Mouse (Mus musculus) c-Kit-positive CD71-positive TER-119-positive erythroid progenitor cells, embryonic 14.5 days (primary cell): ENCODE results near the gene Zfhx3.

Experiments used
- DNase-seq: peaks from one replicate; pipeline ENCODE4 v3.0.0-alpha.2; 2013; ENCODE audit warnings: low spot score

The Zfhx3 gene

GRCm38 (mm10) chr8:108362421-108362820 lies 420.0 kb downstream of the Zfhx3 start:
- DNase-seq, result no peak

GRCm38 (mm10) chr8:108363435-108363834 lies 421.0 kb downstream of the Zfhx3 start:
- no peak for DNase-seq

DNA sequence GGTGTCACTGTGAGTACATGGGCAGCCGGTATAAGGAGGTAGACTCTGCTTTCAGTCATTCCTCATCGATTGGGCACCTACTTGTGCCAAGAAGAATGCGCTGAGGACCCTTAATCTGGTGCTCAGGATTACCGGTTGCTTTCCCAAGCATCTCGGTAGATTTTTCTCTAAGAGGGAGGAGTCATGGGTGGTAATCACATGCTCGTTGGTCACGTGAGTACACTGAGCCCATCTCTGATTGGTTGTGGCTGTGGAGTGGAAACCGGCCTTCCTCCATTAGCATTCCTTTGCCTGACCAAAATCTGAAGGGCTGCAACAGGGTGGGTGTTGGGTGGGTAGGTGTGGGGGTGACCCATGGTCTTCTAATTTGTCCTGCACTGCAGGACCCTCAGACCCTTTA lies 421.4 kb downstream of the Zfhx3 start:
- no peak for DNase-seq

DNA sequence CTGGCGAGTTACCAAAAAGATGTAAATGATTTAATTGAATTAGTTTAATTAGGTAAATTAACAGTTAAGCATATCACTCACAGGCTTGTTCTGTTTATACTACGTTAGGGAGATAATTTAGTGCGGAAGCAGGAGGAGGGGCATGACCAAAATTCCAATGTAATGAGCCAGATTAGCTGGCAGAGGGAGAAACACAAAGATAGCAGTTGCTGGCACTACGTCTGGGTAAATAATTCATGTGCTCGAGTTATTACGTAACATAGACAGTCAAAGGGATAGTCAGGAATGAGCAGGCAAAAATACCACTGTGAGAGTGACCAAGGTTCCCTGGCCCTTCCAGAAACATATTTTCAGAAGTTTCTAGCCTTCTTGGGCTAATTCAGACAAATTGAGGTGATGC lies 426.6 kb downstream of the Zfhx3 start:
- no peak for DNase-seq

GRCm38 (mm10) chr8:108370731-108371130 lies 428.3 kb downstream of the Zfhx3 start:
- no peak for DNase-seq

DNA sequence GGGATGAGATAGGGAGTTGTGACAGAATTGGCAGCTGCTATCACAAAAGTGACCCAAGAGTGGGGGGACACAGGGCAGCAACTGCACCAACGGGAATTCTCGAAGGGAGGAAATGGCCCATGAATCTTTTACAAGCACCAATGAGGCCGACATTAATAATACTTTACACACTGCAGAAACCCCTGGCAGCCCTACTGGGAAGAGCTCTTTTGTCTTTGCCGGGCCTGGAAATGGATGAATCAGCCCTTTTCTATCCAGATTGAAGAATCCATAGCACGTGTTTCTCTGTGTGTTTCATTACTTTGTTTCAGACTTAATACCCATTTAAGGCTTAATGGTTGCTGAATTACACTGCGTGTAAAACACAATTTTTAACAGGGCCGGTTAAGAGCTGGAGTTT lies 430.6 kb downstream of the Zfhx3 start:
- DNase-seq, result no peak

GRCm38 (mm10) chr8:108378036-108378435 lies 435.6 kb downstream of the Zfhx3 start:
- no peak for DNase-seq

DNA sequence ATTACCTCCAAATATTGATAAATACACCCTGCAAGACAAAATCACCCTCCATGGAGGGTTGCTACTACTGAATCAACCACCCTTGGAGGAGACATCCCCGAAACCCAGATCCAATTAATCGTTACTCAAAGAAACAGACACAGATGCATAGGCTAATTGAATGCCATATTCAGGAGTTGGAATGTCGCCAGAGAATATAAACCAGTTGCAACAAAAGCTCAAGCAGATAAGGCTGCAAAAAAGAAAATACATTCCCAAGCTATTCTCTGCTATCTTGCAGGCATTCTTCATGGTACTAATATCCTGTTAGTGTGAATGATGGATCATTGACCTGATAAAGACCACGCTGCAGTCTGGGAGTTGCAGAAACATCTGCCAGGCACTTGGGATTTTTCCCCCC lies 440.7 kb downstream of the Zfhx3 start:
- DNase-seq, result no peak

GRCm38 (mm10) chr8:108387160-108387912 lies 444.9 kb downstream of the Zfhx3 start:
- no peak for DNase-seq

GRCm38 (mm10) chr8:108387913-108388274 lies 445.4 kb downstream of the Zfhx3 start:
- no peak for DNase-seq

DNA sequence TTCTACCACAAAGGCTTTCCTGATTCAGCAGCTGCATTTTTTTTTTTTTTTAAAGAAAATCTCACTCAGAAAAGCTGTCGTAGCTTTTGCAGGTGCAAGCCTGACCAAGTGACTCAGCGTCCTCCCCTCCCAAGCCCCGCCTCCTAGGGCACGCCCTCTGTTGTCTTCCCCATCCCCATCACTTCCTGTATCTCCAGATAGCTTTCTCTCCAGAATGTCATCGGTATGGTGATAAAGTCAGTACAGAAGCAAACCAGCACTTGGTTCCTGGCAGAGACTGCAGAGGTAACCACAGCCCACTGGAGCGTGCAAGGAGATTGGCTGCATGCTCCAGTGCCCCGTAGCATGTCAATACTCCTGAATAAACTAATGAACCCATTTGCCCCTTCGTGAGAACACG lies 450.5 kb downstream of the Zfhx3 start:
- DNase-seq, result peak; percentile 4

DNA sequence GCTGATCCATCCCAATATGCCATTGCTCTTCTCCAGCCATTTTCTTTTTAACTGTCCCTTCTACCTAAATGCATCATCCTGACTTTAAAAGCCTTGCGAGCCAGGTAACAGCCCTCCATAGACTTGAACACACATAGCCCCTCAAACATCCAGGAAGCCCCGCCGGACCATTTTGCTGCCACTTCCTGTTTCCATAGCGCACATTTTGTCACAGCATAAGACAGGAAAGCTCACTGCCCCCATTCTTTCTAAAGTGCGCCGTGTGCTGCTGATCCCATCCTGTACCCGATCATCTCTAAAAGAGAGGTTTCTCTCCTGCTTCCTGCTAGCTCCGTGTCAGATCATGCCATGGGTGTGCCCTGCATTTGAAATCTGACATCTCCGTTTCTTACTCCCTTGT lies 459.7 kb downstream of the Zfhx3 start:
- no peak for DNase-seq

- no peak for DNase-seq
These were observed 464.5 kb downstream of the Zfhx3 start for GRCm38 (mm10) chr8:108406716-108407494.

- DNase-seq, result no peak
These were observed 476.9 kb downstream of the Zfhx3 start for GRCm38 (mm10) chr8:108419162-108419844.

DNA sequence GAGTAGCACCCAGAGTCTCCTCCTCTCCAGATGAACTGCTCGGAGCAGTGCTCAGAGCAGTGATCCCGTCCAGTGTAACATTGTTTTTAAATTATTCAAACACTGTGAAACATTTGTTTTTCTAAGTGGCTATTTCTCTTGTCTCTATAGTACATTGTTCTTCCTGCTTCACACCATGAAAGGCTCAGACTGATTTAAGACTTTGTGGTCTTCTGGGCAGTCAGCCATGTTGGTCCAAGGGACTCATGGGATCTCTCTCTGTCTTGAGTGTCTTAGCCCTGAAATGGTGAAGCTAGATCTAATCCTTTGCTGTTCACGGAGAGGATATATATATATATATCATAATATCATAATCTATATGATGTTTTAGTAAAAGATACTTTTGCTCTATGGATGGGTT lies 480.1 kb downstream of the Zfhx3 start:
- no peak for DNase-seq

- DNase-seq, result no peak
These were observed 481.9 kb downstream of the Zfhx3 start for GRCm38 (mm10) chr8:108424337-108424736.

DNA sequence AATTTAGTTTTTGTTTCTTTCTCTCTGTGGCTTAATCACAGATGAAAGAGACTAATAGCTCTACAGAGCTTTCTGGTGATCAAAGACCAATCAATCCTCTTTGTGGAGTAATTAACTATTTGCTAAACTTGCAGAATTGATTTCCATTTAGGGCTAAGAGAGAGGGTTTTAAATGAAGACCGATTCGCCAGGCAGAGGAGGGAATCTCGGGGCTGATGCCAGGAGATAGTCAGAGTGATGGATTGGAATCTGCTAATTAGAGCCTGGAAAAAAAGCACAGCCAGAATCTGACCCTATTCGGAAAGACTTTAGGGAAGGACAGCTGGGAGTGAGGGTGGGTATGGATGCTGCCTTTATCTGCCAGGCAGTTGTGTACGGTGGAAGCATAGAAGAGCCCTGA lies 490.9 kb downstream of the Zfhx3 start:
- no peak for DNase-seq

DNA sequence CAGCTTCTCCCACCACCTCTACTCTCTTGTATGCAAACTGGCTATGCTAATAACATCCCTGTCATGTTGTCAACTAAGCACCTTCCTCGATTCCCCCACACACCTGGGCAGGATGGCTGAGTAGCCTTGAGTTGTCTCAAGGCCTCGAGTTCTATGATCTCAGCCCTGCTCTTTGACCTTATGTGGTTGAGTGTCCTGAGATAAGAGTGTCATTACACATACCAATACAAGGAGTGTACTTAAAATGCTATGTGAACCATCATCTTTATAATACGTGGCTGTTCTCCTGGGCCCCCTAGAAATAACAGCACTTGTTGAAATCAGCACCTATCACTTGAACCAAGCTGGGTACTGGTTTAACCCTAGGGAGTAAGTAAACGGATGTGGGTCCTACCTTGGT lies 492.1 kb downstream of the Zfhx3 start:
- DNase-seq, result no peak

- DNase-seq, result no peak
These were observed 493.9 kb downstream of the Zfhx3 start for GRCm38 (mm10) chr8:108436336-108436735.

DNA sequence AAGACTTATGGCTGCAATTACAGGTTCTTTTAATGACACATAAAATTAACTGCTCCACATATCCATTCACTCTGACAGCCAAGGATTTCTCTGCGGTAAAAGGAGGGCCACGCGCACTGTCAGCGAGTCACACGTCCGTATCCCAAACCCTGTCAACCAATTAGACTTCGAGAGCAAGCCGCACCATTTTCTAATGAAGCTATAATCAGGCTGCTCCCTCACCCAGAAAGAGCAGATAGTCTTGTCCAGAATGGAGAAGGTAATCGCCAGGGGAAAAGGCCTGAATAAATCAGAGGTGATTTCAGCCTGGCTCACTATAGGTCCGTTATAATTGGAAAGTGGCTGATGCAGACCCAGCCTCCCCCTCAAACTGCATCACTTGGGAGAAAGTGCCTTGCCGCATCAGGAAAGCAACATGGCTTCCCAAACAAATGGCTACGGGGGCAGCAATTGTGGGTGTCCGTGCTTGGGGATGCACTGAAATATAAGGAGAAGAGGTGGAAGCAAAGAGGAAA lies 494.9 kb downstream of the Zfhx3 start:
- no peak for DNase-seq

- DNase-seq, result no peak
These were observed 498.0 kb downstream of the Zfhx3 start for GRCm38 (mm10) chr8:108440476-108440875.

DNA sequence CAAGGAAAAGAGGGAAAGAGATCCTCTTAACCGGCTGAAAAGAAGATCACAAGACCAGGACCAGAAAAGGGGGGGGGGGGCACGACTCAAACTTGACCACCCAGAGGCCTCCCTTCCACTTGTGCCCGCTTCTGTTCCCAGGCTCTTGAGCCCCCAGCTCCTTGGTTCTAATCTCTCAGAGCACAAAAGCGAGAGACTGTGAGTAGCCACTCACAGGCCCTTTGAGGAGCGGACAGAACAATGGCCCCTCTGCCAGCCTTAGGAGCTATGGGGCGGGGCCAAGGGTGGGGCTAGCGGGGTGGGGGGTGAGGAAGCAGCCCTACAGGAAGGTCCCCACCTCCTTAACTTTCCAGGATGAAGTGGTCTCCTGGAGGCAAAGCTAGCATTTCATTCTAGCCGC lies 508.4 kb downstream of the Zfhx3 start:
- no peak for DNase-seq
